Mouse (Mus musculus) E14TG2a.4 (cell line): ENCODE results near the gene Hebp2.
"Not testable (repeated sequence)": the region's sequence is repeated elsewhere in the genome, so short reads cannot be mapped to it uniquely, and the experiment has no call there.

Experiments used
- H3K27me3 ChIP-seq: 2 replicates; pipeline ENCODE4 v1.6.1; 2014; ENCODE audit warnings: low read length, control low read depth; ENCODE audit not compliant: insufficient read depth
- H3K36me3 ChIP-seq: 2 replicates; pipeline ENCODE4 v1.6.1; 2014; ENCODE audit warnings: low read length, control low read depth; ENCODE audit not compliant: insufficient read depth
- H3K4me1 ChIP-seq: replicated peaks from 2 replicates; pipeline ENCODE4 v1.6.1; 2014; ENCODE audit warnings: low read depth, low read length, control low read depth
- H3K4me3 ChIP-seq: replicated peaks from 2 replicates; pipeline ENCODE4 v1.5.1; 2014; ENCODE audit warnings: mild to moderate bottlenecking, low read length
- H3K9me3 ChIP-seq: 2 replicates; pipeline ENCODE4 v1.6.1; 2014; ENCODE audit warnings: low read length, control low read depth
- CTCF ChIP-seq: conservative IDR thresholded peaks from 2 replicates; pipeline ENCODE4 v1.5.1; 2014; ENCODE audit warnings: low read length
- NANOG ChIP-seq: IDR thresholded peaks from 2 replicates; pipeline ENCODE4 v1.6.1; 2014; ENCODE audit warnings: borderline replicate concordance, low read length, mixed read lengths
- POU5F1 ChIP-seq: IDR thresholded peaks from 2 replicates; pipeline ENCODE4 v1.6.1; 2014; ENCODE audit warnings: low read length, borderline replicate concordance

Hebp2 gene

GRCm38 (mm10) chr10:18545813-18546235 lies at the start of gene Hebp2:
Gene Hebp2 (minus strand): TSS chr10:18546076.
- peaks cover 39% of the 10 kb centered on the region for H3K27me3 ChIP-seq
- peaks cover 28% of the 10 kb centered on the region for H3K4me1 ChIP-seq
- H3K4me3 ChIP-seq: peak within 1 kb of the TSS; percentile 75
- H3K9me3 ChIP-seq: no peaks in the 10 kb centered on the region
- TF ChIP-seq CTCF (peak; percentile 31; the same call in 1 of the 2 replicates), POU5F1 (no peak)
- no peaks in the 10 kb centered on the region for H3K36me3 ChIP-seq

GRCm38 (mm10) chr10:18589455-18589854 lies 43.6 kb upstream of the Hebp2 start:
- no peak for TF ChIP-seq CTCF
- TF ChIP-seq NANOG: no peak
- TF ChIP-seq POU5F1: no peak
- H3K9me3 ChIP-seq: no peaks in the 10 kb centered on the region
- peaks cover 21% of the 10 kb centered on the region for H3K27me3 ChIP-seq
- peaks cover 35% of the 10 kb centered on the region for H3K4me1 ChIP-seq
- no peaks in the 10 kb centered on the region for H3K36me3 ChIP-seq
- H3K4me3 ChIP-seq: no peak overlapping the region

GRCm38 (mm10) chr10:18584188-18584587 lies 38.3 kb upstream of the Hebp2 start:
- TF ChIP-seq POU5F1: no peak
- TF ChIP-seq NANOG: peak; percentile 74; the same call in 1 of the 2 replicates
- H3K36me3 ChIP-seq: no peaks in the 10 kb centered on the region
- peaks cover 32% of the 10 kb centered on the region for H3K4me1 ChIP-seq
- H3K4me3 ChIP-seq: no peak overlapping the region
- peaks cover 4% of the 10 kb centered on the region for H3K27me3 ChIP-seq
- no peaks in the 10 kb centered on the region for H3K9me3 ChIP-seq

- Histone ChIP-seq H3K4me3 (no peak overlapping the region), H3K27me3 (no peaks in the 10 kb centered on the region), H3K4me1 (0 out of 2 replicates have a peak, but pooled peaks cover 3% of the 10 kb centered on the region), H3K36me3 (no peaks in the 10 kb centered on the region), H3K9me3 (no peaks in the 10 kb centered on the region)
- TF ChIP-seq CTCF (peak; percentile 49), POU5F1 (no peak), NANOG (no peak)
Observed at GRCm38 (mm10) chr10:18572581-18572980, 26.7 kb upstream of the Hebp2 start.

GRCm38 (mm10) chr10:18562940-18563339 lies 17.1 kb upstream of the Hebp2 start:
- H3K9me3 ChIP-seq: peaks cover 4% of the 10 kb centered on the region; the same call in 1 of the 2 replicates
- TF ChIP-seq CTCF (peak; percentile 78), NANOG (no peak)
- no peaks in the 10 kb centered on the region for H3K36me3 ChIP-seq
- peaks cover 17% of the 10 kb centered on the region for H3K4me1 ChIP-seq
- H3K4me3 ChIP-seq: no peak overlapping the region
- H3K27me3 ChIP-seq: 0 out of 2 replicates have a peak, but pooled peaks cover 4% of the 10 kb centered on the region

GRCm38 (mm10) chr10:18561445-18561844 lies 15.6 kb upstream of the Hebp2 start:
- Histone ChIP-seq H3K36me3 (no peaks in the 10 kb centered on the region), H3K4me1 (peaks cover 17% of the 10 kb centered on the region), H3K4me3 (no peak overlapping the region), H3K9me3 (peaks cover 4% of the 10 kb centered on the region; the same call in 1 of the 2 replicates), H3K27me3 (0 out of 2 replicates have a peak, but pooled peaks cover 4% of the 10 kb centered on the region)
- TF ChIP-seq CTCF (no peak), NANOG (no peak), POU5F1 (no peak)

- H3K4me1 ChIP-seq: peaks cover 11% of the 10 kb centered on the region
- not testable (repeated sequence) for H3K36me3 ChIP-seq, H3K27me3 ChIP-seq, H3K9me3 ChIP-seq
- peak overlapping the region; percentile 41; the same call in 1 of the 2 replicates for H3K4me3 ChIP-seq
Observed at GRCm38 (mm10) chr10:18559076-18559475, 13.2 kb upstream of the Hebp2 start.

- Histone ChIP-seq H3K27me3 (peaks cover 39% of the 10 kb centered on the region), H3K9me3 (no peaks in the 10 kb centered on the region), H3K36me3 (no peaks in the 10 kb centered on the region), H3K4me3 (peak overlapping the region; percentile 75), H3K4me1 (peaks cover 28% of the 10 kb centered on the region)
- TF ChIP-seq NANOG: no peak
- no peak for TF ChIP-seq CTCF
- TF ChIP-seq POU5F1: no peak
Observed at GRCm38 (mm10) chr10:18549321-18550216, 3.7 kb upstream of the Hebp2 start.

- Histone ChIP-seq H3K27me3 (peaks cover 39% of the 10 kb centered on the region), H3K4me3 (no peak overlapping the region), H3K36me3 (no peaks in the 10 kb centered on the region), H3K4me1 (peaks cover 28% of the 10 kb centered on the region), H3K9me3 (no peaks in the 10 kb centered on the region)
- TF ChIP-seq POU5F1: no peak
- TF ChIP-seq NANOG: no peak
- no peak for TF ChIP-seq CTCF
Observed at GRCm38 (mm10) chr10:18547381-18547780, 1.5 kb upstream of the Hebp2 start.
